Mouse (Mus musculus): ENCODE data around the gene Cnnm4. TPM values are rescaled to one million over a fixed set of nuclear protein-coding genes. Genes with fewer than 3 reads are reported as not detected.

Cnnm4 gene
- polyA plus RNA-seq, 3 experiments from 2014 or later, result 11.5 to 13.9 (median 12.1) TPM

DNA sequence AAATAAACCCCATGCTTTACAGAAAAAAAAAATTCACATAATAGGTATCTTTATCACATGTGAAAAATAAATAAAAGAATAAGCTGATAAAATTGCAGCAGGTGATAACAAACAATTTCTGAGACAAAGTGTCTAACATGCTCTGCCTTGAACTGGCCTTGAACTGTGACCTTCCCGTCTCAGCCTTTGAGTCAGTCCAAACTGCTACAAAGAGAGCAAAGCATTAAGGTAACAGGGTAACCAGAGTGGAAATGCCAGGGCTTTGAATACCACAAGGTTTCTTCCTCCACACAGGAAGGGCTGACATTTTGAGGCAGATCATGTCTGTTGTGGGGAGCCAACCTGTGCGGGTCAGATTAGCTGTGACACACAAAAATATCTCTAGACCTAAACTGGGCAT lies 74.0 kb downstream of the Cnnm4 start:
- no peak for ATAC-seq

DNA sequence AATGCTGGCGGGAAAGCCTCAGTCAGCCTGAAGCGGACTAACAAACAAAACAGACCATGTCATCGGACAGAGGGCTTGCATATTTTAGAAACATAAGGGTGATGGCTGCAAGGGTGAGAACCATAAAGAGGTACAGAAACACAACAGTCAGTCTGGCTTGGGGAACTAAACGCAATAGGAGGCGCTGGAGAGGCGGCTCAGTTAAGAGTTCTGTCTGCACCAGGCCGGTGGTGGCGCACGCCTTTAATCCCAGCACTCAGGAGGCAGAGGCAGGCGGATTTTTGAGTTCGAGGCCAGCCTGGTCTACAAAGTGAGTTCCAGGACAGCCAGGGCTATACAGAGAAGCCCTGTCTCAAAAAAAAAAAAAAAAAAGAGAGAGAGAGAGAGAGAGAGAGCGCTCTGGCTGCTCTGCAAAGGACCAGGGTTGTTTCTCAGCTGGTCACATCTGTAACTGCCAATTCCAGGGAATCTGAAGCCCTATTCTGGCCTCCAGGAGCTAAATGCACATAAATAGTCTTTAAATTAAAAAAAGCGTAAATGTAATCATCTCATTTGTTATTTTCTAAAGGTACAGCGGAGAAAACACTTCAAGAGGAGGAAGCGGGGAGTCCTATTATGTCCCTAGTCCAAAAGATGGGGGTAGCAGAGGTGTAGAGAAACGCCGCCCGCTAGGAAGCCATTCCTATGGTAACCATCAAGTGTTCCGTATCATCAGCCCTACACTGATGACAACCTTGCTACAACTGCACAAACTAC lies 74.6 kb downstream of the Cnnm4 start:
- ATAC-seq, result peak; percentile 2

DNA sequence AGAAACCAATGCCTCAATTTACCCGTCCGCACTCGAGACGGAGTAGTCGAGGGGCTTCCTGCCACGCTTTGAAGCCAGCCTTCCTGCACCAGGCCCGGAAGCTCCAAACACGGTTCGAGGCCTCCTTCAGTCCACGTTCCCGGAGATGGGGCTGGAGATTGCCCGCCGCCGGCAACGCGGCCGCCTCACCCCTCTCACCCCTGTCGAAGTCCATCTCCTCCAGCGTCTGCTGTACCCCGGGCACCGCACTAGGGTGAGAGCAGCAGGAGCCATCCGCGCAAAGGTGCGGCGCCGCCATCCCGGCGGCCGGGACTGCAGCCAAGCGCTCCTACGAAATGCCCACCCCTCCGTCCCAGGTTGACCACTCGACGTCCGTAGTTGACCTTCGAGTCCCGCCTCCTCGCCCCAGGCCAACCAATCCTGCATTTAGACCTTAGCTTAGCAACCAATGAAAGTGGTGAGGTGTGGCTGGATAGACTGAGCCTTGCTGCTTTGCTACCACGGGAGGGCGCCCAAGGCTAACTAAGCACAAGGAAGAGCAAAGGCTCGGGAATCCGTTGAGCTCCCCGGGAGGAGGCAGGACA lies 75.6 kb downstream of the Cnnm4 start, which contains the start of gene Ankrd39:
Ankrd39 (minus strand) TSS at position 558 of the 584 bp plus-strand sequence.
- ATAC-seq, result peak; percentile 97

DNA sequence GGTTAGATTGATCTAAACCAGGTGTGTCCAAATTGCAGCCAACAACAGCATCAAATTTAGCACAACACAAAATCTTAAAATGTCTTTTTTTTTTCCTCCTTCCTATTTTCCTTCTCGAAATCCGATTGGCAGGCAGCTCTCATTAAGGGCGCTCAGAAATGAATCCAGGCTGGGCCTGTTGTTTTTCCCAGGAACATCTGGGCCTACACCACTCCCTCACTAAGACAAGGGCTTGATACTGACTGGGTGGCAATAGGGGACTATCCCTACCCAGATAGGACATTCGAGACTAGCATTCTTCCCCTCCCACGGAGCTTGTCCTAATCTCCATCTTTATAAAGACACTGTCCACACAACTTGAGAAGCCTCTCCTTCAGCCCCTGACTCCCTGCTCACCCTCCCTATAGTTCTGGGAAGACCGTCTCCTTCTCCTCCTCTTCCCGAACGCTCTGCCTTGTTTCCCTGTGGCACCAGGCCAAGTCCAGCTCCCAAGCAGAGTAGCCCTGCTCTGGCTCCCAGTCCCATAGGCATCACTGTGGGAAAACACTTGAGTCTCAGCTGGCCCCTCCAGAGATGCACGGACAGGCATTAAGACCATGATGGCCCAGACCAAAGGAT lies 76.7 kb downstream of the Cnnm4 start:
- no peak for ATAC-seq

DNA sequence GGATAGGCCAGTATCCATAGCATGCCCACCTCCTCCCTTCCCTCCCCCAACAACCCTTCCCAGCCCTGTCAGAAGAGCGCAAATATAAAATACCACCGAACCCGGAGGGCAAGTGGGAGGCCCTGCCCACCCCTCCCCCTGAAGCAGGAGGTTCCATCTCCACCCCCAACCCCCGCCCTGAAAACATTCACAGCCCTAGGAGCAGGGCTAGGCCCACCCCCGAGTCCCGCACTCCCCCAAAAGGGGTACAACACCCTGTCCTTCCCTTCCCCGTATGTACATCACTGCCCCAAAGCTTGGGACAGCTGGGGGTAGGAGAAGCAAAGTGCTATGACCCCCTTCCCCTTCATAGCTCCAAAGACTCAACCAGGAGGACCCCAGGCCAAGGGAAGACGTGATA lies 77.4 kb downstream of the Cnnm4 start:
- ATAC-seq, result no peak

DNA sequence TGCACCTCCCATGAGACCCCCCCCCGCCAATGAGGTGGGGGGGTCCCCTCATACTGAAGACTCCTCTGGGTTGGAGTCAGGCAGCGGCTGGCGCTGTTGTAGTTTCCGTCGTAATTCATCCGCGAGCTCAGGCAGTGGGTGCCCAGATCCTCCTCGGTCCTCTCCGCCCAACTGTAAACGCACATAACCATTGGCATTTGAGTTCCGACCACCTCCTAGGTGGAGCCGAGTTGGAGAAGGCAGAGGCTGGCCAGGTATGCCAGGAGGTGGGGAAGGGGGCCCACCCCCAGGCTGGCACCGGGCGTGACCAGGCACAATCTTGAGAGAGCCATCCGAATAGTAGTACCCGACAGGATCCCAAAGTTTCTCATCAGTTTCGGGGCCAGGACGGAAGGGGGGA lies 78.1 kb downstream of the Cnnm4 start:
- ATAC-seq, result no peak

DNA sequence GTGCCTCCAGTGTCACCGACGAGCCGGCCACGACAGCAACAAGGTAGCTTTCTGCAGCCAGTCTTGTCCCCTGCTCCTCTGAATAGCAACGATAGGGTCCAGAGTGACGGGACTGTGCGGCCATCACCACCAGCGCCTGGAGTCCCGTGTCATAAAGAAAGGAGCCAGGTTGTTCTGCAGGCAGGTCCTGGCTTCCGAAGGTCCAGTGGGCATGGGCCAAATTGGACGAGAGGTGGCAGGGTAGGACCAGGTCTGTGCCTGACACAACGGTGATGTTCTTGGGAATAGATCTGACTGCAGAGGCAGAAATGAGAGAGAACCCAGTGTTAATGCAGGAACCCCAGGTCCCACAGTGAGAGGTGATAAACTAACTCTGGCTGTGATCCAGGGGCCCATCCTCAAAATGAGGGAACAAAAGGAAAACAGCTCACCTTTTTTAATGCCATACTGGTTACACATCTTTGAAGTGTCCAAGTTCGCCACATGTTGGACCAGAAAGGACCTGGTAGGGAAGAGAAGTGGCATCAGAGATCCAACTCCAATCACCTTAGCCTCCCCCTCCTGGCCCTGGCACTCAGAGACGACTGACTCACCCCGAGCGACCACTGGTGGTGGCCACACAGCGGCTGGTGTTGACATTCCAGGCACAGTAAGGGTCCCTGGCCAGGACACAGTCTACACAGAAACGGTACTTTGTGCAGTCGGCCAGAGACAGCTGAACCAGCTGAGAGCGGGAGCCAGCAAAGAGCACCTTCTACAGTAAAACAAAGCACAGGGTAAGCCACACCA lies 78.8 kb downstream of the Cnnm4 start:
- no peak for ATAC-seq

DNA sequence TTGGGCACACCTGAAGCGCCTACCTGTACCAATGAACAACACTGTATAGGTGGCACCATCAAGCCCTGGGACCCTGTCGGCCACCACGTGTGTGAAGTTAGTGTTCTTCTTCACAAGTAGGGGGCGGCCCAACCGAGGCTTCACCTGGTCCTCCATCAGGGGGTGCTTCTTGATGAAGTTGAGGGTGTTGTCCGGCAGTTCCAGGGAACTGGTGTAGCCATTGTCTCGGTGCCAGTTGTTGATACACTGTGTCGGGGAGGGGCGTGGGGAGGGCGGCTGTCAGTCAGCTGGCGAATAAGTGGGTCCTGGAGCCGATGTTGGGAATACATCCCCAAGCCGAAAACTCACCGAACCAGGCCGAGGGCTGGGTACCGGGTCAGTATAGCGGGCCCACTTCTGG lies 80.5 kb downstream of the Cnnm4 start:
- ATAC-seq, result no peak

DNA sequence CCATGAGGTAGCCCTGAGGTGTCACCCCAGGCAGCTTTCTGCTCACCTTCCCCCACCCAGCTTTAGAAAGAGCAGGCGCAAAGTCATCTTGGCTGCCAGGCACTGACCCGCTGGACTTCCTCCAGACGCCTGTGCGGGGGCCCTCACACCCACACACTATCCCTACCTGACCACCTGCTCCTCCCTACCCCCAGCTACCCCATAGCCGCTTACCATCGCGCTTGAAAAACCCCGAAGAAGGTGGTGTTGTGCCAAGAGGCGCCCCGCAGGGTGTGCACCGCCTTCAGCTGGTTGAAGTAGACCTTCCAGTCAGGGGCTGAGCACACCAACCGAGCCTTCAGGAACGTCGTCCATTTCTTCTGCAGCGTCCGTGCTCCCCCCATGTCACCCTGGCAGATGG lies 81.1 kb downstream of the Cnnm4 start:
- no peak for ATAC-seq

DNA sequence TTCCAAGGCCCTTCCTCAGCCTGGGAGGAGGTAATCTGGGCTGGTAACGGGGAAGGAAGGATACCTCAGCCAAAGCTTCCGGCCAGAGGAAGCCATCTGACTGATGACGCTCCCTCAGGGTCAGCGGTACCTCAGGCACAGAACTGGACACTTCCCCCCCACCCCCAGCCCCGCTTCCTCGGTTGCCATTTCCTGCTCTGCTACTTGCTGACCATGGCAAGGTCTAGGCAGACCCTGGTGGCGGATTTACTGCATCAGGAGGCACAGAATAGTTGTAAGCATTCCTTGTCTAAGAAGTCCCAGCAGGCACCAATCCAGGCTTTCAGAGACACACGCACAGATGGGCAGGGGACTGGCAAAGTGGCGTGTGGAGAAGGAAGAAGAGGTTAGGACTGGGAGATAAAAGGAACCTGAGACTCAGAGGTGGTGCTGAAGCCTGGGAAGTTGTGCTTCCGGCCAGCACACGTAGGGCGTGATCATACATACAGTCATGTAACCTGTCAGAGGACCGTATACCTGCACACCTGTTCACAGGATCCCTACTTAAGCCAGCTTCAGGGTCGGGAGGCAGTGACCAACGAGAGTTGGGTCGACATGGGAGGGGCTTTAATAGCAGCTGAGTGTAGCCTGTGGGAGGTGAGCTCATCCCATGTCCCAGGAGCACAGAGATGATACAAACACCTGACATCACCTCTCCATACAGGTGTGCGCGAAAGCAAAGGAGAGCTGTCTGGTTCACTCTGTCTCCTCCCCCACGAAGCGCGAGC lies 83.4 kb downstream of the Cnnm4 start:
- no peak for ATAC-seq

DNA sequence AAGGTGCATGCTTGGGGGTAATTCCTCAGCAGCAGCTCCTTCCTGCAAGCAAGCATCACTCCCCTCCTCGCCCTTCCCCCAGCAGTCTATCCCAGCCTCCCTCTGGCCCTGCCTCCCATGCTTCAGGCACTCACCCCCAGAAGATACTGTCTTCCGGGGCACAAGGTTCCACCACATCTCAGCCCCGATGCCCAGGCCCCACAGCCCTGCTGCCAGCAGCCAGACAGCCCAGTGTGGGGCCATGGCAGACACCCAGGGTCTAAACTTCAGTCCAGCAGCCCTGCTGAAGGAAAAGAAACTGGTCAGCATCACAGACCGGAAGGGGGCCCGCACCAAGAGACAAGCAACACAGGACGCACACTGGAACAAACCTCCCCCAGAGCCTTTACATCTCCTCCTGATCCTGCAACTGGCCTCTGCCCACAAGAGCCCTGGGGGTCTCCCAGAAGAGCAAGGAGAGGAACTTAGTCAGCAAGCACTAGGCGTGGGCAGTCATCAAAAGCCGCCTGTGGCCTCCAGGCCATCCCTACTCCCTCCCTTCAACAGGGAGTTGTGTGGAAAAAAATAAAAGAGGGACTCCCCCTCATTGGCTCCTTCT lies 84.5 kb downstream of the Cnnm4 start:
- no peak for ATAC-seq

DNA sequence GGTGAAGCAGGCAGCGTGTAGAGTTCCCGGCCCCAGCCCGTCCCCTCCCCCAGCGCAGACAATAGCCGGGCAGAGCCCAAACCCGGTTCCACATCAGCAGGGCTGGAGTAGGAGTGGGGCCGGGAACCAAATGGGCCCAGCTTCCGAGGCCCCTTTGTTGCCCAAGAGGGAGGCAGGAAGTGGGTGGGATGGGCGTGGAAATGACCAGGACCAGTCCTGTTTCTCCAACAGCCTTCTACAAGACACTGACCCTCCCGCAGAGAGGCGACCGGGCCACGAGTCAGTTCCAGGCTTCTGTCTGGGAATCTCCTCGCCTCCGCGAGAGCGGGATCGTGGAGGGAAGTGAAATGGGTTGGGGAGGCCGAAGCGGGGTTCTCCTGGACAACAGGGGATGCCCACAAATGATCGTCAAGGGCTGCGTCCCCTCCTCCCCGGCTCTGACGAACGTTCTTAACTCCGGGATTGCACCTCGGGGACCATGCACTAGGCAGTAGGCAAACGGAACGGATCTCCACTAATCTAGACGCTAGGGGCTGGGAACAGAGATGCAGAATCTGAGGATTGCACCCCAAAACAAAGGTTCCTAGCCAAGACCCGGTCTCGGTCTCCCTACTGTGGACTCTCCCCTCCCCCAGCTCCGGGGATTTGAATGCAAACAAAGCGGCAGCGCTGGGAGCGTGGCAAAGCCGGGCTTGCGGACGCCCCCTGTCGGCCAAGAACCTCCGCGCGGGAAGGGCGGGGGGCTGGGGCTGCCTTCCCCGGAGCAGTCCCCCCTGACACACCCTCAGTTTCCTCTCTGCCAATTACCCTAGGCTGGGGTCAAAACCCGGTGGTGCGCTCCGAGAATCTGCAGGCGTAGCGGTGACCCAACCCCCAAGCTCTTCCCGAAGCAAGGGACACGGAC lies 85.4 kb downstream of the Cnnm4 start:
- peak; percentile 62 for ATAC-seq

DNA sequence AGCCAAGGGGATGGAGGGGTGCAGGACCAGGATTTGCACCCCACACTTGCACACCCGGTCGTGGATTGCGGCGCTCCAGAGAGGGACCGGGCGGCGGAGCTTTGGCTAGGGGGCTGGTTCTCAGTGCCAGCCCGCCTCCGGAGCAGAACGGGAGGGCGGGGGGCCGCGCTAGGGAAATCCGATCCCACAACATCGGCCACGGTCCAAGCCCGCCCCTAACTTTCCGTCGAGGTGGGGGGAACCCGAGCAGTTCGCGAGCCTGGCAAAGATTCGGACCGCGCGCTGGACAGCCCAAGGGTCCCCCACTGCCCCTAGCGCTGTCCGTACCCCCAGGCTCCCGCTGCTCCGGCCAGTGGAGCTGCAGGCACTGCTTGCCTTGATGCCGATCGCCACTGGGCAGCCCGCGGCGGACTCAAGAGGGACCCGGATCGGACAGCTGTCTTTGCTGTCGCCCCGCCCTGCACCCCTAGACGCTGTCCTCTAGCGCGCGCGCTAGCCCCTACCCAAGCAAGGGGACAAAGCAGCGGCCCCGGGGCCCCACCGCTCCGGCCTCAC lies 86.1 kb downstream of the Cnnm4 start:
- ATAC-seq, result peak; percentile 18

Other genes with a start within 250 kb of the Cnnm4 start
- gene Uggt1, start 226.9 kb upstream of the Cnnm4 start, polyA plus RNA-seq (2017; shearing (Covaris generic)), result 10 to 100 TPM; 22.5 to 27.7 (median 25.2) TPM
- 100 to 1,000 TPM in 1 of 3 experiments, 10 to 100 TPM in 2; 23.0 to 132 (median 83.6) TPM for gene Neurl3, start 196.9 kb upstream of the Cnnm4 start, polyA plus RNA-seq (2017; shearing (Covaris generic))
- 10 to 100 TPM; 75.9 to 89.1 (median 88.6) TPM for gene Arid5a, start 163.9 kb upstream of the Cnnm4 start, polyA plus RNA-seq (2017; shearing (Covaris generic))
- gene Kansl3, start 102.4 kb upstream of the Cnnm4 start, polyA plus RNA-seq (2017; shearing (Covaris generic)), result 10 to 100 TPM; 45.7 to 65.2 (median 47.4) TPM
- gene Fer1l5, start 99.3 kb upstream of the Cnnm4 start, polyA plus RNA-seq (2017; shearing (Covaris generic)), result under 1 TPM; 0.20 to 0.55 (median 0.39) TPM
- 10 to 100 TPM in 2 of 3 experiments, 1 to 10 TPM in 1; 7.9 to 12.0 (median 11.4) TPM for gene Lman2l, start 26.3 kb upstream of the Cnnm4 start, polyA plus RNA-seq (2017; shearing (Covaris generic))
- gene Cnnm3, start 40.2 kb downstream of the Cnnm4 start, polyA plus RNA-seq (2017; shearing (Covaris generic)), result 1 to 10 TPM; 3.1 to 9.2 (median 6.7) TPM
- 10 to 100 TPM; 35.1 to 58.4 (median 36.4) TPM for gene Ankrd23, start 65.3 kb downstream of the Cnnm4 start, polyA plus RNA-seq (2017; shearing (Covaris generic))
- 1 to 10 TPM in 1 of 3 experiments, not detected in 2; 2.4 TPM for gene Gm42417, start 67.8 kb downstream of the Cnnm4 start, polyA plus RNA-seq (2017; shearing (Covaris generic))
- 10 to 100 TPM; 17.5 to 24.1 (median 23.2) TPM for gene Ankrd39, start 75.8 kb downstream of the Cnnm4 start, polyA plus RNA-seq (2017; shearing (Covaris generic))
- gene Sema4c, start 86.7 kb downstream of the Cnnm4 start, polyA plus RNA-seq (2017; shearing (Covaris generic)), result under 1 TPM in 1 of 3 experiments, not detected in 2; 0.33 TPM
- gene Fam178b, start 211.6 kb downstream of the Cnnm4 start, polyA plus RNA-seq (2017; shearing (Covaris generic)), result under 1 TPM in 1 of 3 experiments, not detected in 2; 0.40 TPM
- gene Cox5b, start 219.8 kb downstream of the Cnnm4 start, polyA plus RNA-seq (2017; shearing (Covaris generic)), result 100 to 1,000 TPM; 273 to 480 (median 293) TPM
- not detected for gene 4933424G06Rik, start 238.5 kb downstream of the Cnnm4 start, polyA plus RNA-seq (2017; shearing (Covaris generic))
- gene Actr1b, start 242.8 kb downstream of the Cnnm4 start, polyA plus RNA-seq (2017; shearing (Covaris generic)), result 10 to 100 TPM; 37.4 to 47.1 (median 41.0) TPM